Mouse (Mus musculus) CH12.LX (cell line): ENCODE results near the gene Efna1. TPM values are rescaled to one million over a fixed set of nuclear protein-coding genes. Genes with fewer than 3 reads are reported as not detected.

Experiments used
- DNase-seq: peaks from one replicate; pipeline ENCODE4 v3.0.0-alpha.2; 2013; ENCODE audit errors: extremely low read depth
- H3K27ac ChIP-seq: 2 replicates; pipeline ENCODE4 v1.5.1; 2012; ENCODE audit warnings: low read depth, mild to moderate bottlenecking, control low read depth, moderate library complexity; ENCODE audit not compliant: insufficient read depth
- H3K27me3 ChIP-seq: replicated peaks from 2 replicates; pipeline ENCODE3; 2012; ENCODE audit warnings: inconsistent platforms
- H3K36me3 ChIP-seq, 2 experiments: replicated peaks in 1 of 2; 2 replicates each; pipeline versions ENCODE3 to v1.6.1; 2012; ENCODE audit warnings: inconsistent platforms in 1 of 2, low read length in 1 of 2, mild to moderate bottlenecking in 1 of 2, mixed read lengths in 1 of 2, moderate library complexity in 1 of 2; ENCODE audit not compliant: control insufficient read depth in 1 of 2, insufficient read depth in 1 of 2
- H3K4me1 ChIP-seq, 2 experiments: 2 replicates each; pipeline ENCODE4 v1.6.1; 2012; ENCODE audit warnings: inconsistent platforms in 1 of 2, moderate library complexity in 1 of 2; ENCODE audit not compliant: insufficient read depth in 2 of 2, control insufficient read depth in 1 of 2
- H3K4me2 ChIP-seq: 2 replicates; pipeline ENCODE4 v1.6.1; 2012; ENCODE audit warnings: low read depth, mild to moderate bottlenecking, control low read depth; ENCODE audit not compliant: poor library complexity, insufficient read depth, severe bottlenecking
- H3K4me3 ChIP-seq, 3 experiments: fragments of 150-350 bp in 1 of 3; sonication (generic) in 1 of 3; replicated peaks in 1 of 3; 2 replicates each; pipeline versions ENCODE3 to v1.5.1; 2011 to 2012; ENCODE audit warnings: low read depth in 2 of 3, low read length in 2 of 3, mild to moderate bottlenecking in 2 of 3, moderate library complexity in 2 of 3, control low read depth in 1 of 3, improper control_type of control experiment in 1 of 3, inconsistent platforms in 1 of 3, mixed read lengths in 1 of 3; ENCODE audit not compliant: poor library complexity in 1 of 3
- H3K79me2 ChIP-seq: replicated peaks from 2 replicates; pipeline ENCODE4 v1.6.1; 2012; ENCODE audit warnings: mild to moderate bottlenecking, moderate library complexity; ENCODE audit not compliant: control insufficient read depth, poor library complexity, insufficient read depth, severe bottlenecking; ENCODE audit errors: extremely low read depth
- H3K9ac ChIP-seq: 2 replicates; pipeline ENCODE4 v1.6.1; 2012; ENCODE audit warnings: low read depth, mild to moderate bottlenecking, control low read depth, moderate library complexity; ENCODE audit not compliant: insufficient read depth
- H3K9me3 ChIP-seq: replicated peaks from 2 replicates; pipeline ENCODE3; 2012; ENCODE audit warnings: low read length, inconsistent platforms, mixed read lengths
- BHLHE40 ChIP-seq: IDR thresholded peaks from 2 replicates; pipeline ENCODE4 v1.6.1; 2011; ENCODE audit warnings: mild to moderate bottlenecking, low read depth, low read length, improper control_type of control experiment
- CHD2 ChIP-seq: IDR thresholded peaks from 2 replicates; pipeline ENCODE4 v1.6.1; 2011; ENCODE audit warnings: low read length, improper control_type of control experiment
- CTCF ChIP-seq, 2 experiments: IDR thresholded peaks in 1 of 2; conservative IDR thresholded peaks in 1 of 2; 2 replicates each; pipeline ENCODE4 v1.5.1; 2011 to 2012; ENCODE audit warnings: low read depth in 2 of 2, low read length in 2 of 2, improper control_type of control experiment in 1 of 2, inconsistent platforms in 1 of 2, mild to moderate bottlenecking in 1 of 2, moderate library complexity in 1 of 2
- ELF1 ChIP-seq: IDR thresholded peaks from 2 replicates; pipeline ENCODE4 v1.6.1; 2014; ENCODE audit warnings: low read depth, mild to moderate bottlenecking, inconsistent platforms, low read length, improper control_type of control experiment
- JUN ChIP-seq: IDR thresholded peaks from 2 replicates; pipeline ENCODE4 v1.6.1; 2011; ENCODE audit warnings: low read depth, mild to moderate bottlenecking, low read length, improper control_type of control experiment, moderate library complexity; ENCODE audit not compliant: insufficient read depth
- KAT2A ChIP-seq: IDR thresholded peaks from 2 replicates; pipeline ENCODE4 v1.6.1; 2012; ENCODE audit warnings: low read length, improper control_type of control experiment, inconsistent platforms; ENCODE audit not compliant: insufficient replicate concordance
- MAX ChIP-seq: IDR thresholded peaks from 2 replicates; pipeline ENCODE4 v1.6.1; 2011; ENCODE audit warnings: low read length, improper control_type of control experiment
- NELFE ChIP-seq: IDR thresholded peaks from 2 replicates; pipeline ENCODE4 v1.6.1; 2011; ENCODE audit warnings: low read depth, low read length, improper control_type of control experiment
- NRF1 ChIP-seq: IDR thresholded peaks from 2 replicates; pipeline ENCODE4 v1.6.1; 2014; ENCODE audit warnings: low read depth, mild to moderate bottlenecking, inconsistent platforms, low read length, improper control_type of control experiment, moderate library complexity
- POLR2A ChIP-seq: IDR thresholded peaks from 2 replicates; pipeline ENCODE4 v1.6.1; 2011; ENCODE audit warnings: low read depth, mild to moderate bottlenecking, improper control_type of control experiment, low read length
- RAD21 ChIP-seq: IDR thresholded peaks from 2 replicates; pipeline ENCODE4 v1.6.1; 2011; ENCODE audit warnings: low read depth, mild to moderate bottlenecking, low read length, improper control_type of control experiment, moderate library complexity
- RCOR1 ChIP-seq: conservative IDR thresholded peaks from 2 replicates; pipeline ENCODE4 v1.6.1; 2012; ENCODE audit warnings: low read depth, mild to moderate bottlenecking, inconsistent platforms, low read length, improper control_type of control experiment
- SIN3A ChIP-seq: IDR thresholded peaks from 2 replicates; pipeline ENCODE4 v1.6.1; 2012; ENCODE audit warnings: low read length, improper control_type of control experiment, inconsistent platforms
- SMC3 ChIP-seq: IDR thresholded peaks from 2 replicates; pipeline ENCODE4 v1.6.1; 2011; ENCODE audit warnings: low read depth, low read length, improper control_type of control experiment
- USF1 ChIP-seq: IDR thresholded peaks from 2 replicates; pipeline ENCODE4 v1.6.1; 2014; ENCODE audit warnings: low read depth, mild to moderate bottlenecking, inconsistent platforms, low read length, improper control_type of control experiment
- ZKSCAN1 ChIP-seq: IDR thresholded peaks from 2 replicates; pipeline ENCODE4 v1.6.1; 2012; ENCODE audit warnings: low read depth, inconsistent platforms, low read length, improper control_type of control experiment, borderline replicate concordance
- ZMIZ1 ChIP-seq: IDR thresholded peaks from 2 replicates; pipeline ENCODE4 v1.6.1; 2012; ENCODE audit warnings: low read depth, mild to moderate bottlenecking, inconsistent platforms, low read length, improper control_type of control experiment
- dilution Hi-C: fragments of 300-500 bp; cut with MboI; formaldehyde crosslinking; loops from 2 replicates; pipeline ENCODE4 v1.14.3; 2020; ENCODE audit warnings: low sequenced_read_pairs; ENCODE audit not compliant: extremely low pct_unique_long_range_greater_than_20kb, extremely low pct_ligation_motif_present
- in situ Hi-C: fragments of 300-500 bp; cut with MboI; formaldehyde crosslinking; loops from 3 replicates; pipeline ENCODE4 v1.14.3; 2019; ENCODE audit warnings: low sequenced_read_pairs, low pct_ligation_motif_present, low pct_unique_long_range_greater_than_20kb, mixed read lengths
- polyA plus RNA-seq: library from polyadenylated mRNA; unstranded; fragments of >175 nt; gene quantifications from 2 replicates; pipeline ENCODE4 v1.2.1, GENCODE M21; 2012; ENCODE audit warnings: low read depth; ENCODE audit not compliant: insufficient read length
- total RNA-seq, 2 experiments: library from RNA; depleted of rRNA; stranded (reverse); fragments of 300-350 nt in 1 of 2; fragments of >200 nt in 1 of 2; gene quantifications; 2 replicates each; pipeline ENCODE4 v1.2.3; 2012 to 2014

The Efna1 gene
- total and polyA plus RNA-seq, 3 experiments = 0.70 to 0.93 (median 0.71) TPM

DNA sequence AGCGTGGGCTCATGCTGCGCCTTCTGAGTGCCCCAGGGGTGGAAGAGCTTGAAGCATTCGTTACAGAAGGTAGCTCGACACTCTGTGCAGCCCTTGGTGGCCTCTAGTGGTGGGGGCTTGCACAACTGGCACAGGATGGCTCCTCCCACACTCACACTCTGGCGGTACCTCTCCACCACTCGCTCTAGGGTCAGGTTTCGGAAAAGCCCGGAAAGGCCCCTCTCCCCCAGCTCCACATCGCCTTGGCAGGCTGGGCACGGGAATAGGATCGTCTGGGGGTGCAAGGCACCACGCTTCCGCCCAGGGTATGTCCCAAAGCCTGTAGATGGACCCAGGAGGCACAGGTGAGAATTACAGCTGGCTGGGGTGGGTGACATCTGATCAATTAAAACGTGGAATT, 37.3 kb downstream of the Efna1 start:
- H3K79me2 ChIP-seq = peaks cover 17% of the 10 kb centered on the region
- peaks cover 3 to 50% of the 10 kb centered on the region in 2 experiments; a peak in 2 of 4 replicates for H3K4me1 ChIP-seq
- TF ChIP-seq CTCF (conservative IDR thresholded peaks at IDR 0.05 in 1 of 2, IDR thresholded peaks at IDR 0.05 in 1 of 2; ENCODE audit: low read depth in 2 of 2, low read length in 2 of 2) (peak; percentile 15 to 62; a peak in 2 of 4 replicates), NRF1 (no peak), ZMIZ1 (no peak), RAD21 (peak; percentile 36), CHD2 (no peak)
- in situ Hi-C loops = loop anchor here (5.0 kb wide), 1 partner anchor 36 kb away; no protein-coding TSS in a partner anchor
- H3K4me3 ChIP-seq = no peak overlapping the region
- peaks cover 14 to 38% of the 10 kb centered on the region in 2 experiments for H3K36me3 ChIP-seq
- DNase-seq = peak; percentile 57
- H3K9ac ChIP-seq = no peak overlapping the region
- H3K4me2 ChIP-seq = no peak overlapping the region
- dilution Hi-C loops = no loop called here
- H3K9me3 ChIP-seq = no peaks in the 10 kb centered on the region
- H3K27ac ChIP-seq = no peak overlapping the region
- no peaks in the 10 kb centered on the region for H3K27me3 ChIP-seq

DNA sequence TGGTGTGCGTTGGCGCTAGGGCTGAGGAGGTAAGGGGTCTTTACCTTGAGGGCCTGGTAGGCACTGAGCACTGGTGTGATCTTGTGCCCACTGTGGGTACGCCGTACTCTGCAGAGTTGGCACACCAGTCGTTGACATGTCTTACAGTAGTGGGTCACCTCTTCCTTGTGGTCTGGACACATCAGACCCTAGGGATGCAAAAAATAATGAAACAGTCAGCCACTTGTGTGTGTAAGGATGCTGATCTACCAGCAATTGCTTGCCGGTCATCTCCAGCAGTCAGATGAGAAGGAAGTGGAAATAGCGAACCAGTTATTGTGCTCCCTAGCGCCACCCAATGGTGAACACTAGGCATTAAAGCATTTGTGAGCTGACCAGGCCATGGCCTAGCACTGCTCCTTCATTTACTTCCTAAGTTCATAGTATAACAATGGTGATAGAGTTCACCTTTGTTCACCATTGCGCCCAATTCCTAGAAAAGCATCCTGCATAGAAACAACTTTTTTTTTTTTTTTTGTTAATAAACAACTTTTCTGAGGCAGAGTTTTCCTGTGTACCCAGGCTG, 38.5 kb downstream of the Efna1 start:
- H3K27ac ChIP-seq = no peak overlapping the region
- H3K4me3 ChIP-seq = no peak overlapping the region
- no peaks in the 10 kb centered on the region for H3K27me3 ChIP-seq
- H3K4me1 ChIP-seq = peaks cover 3 to 38% of the 10 kb centered on the region in 2 experiments; a peak in 2 of 4 replicates
- no peaks in the 10 kb centered on the region for H3K9me3 ChIP-seq
- dilution Hi-C loops (no loop called here), in situ Hi-C loops (loop anchor here (5.0 kb wide), 1 partner anchor 35 kb away; no protein-coding TSS in a partner anchor)
- no peak overlapping the region for H3K9ac ChIP-seq
- TF ChIP-seq RCOR1 (no peak), CHD2 (no peak), SMC3 (peak; percentile 56), JUN (no peak), ZKSCAN1 (no peak), SIN3A (no peak), BHLHE40 (no peak), USF1 (no peak), RAD21 (peak; percentile 40), MAX (no peak), KAT2A (no peak), ELF1 (peak; percentile 47; the same call in 1 of the 2 replicates), CTCF (conservative IDR thresholded peaks at IDR 0.05 in 1 of 2, IDR thresholded peaks at IDR 0.05 in 1 of 2; ENCODE audit: low read depth in 2 of 2, low read length in 2 of 2) (peak; percentile 79 to 88), POLR2A (no peak), NELFE (no peak)
- H3K79me2 ChIP-seq = peaks cover 9% of the 10 kb centered on the region
- peak; percentile 81 for DNase-seq
- no peak overlapping the region for H3K4me2 ChIP-seq
- peaks cover 22 to 39% of the 10 kb centered on the region in 2 experiments for H3K36me3 ChIP-seq
